Mouse (Mus musculus) urinary bladder, adult 2 months (tissue): ENCODE data around the gene Cpn1. TPM values are rescaled to one million over a fixed set of nuclear protein-coding genes. Genes with fewer than 3 reads are reported as not detected.
"Not testable (repeated sequence)": the region's sequence is repeated elsewhere in the genome, so short reads cannot be mapped to it uniquely, and the experiment has no call there.

Experiments used
- DNase-seq: peaks from one replicate; pipeline ENCODE4 v3.0.0; 2022; ENCODE audit warnings: low spot score
- polyA plus RNA-seq: library from polyadenylated mRNA; depleted of rRNA; stranded (reverse); fragments of >200 nt; gene quantifications from 2 replicates; pipeline ENCODE4 v1.2.3, GENCODE M21; 2012

Gene Cpn1
- polyA plus RNA-seq, 1 experiment = 0.21 TPM

DNA sequence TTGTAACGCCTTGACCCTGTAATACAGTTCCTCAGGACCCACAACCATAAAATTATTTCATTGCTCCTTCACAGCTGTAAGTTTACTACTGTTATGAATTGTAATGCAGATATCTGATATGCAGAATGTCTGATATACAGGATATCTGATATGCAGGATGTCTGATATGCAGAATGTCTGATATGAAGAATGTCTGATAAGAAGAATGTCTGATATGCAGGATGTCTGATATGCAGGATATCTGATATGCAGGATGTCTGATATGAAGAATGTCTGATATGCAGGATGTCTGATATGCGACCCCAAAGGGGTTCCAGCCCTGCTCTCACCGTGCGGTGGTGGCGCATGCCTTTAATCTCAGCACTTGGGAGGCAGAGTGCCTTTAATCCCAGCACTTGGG lies 4.4 kb downstream of the Cpn1 start:
- DNase-seq = no peak

DNA sequence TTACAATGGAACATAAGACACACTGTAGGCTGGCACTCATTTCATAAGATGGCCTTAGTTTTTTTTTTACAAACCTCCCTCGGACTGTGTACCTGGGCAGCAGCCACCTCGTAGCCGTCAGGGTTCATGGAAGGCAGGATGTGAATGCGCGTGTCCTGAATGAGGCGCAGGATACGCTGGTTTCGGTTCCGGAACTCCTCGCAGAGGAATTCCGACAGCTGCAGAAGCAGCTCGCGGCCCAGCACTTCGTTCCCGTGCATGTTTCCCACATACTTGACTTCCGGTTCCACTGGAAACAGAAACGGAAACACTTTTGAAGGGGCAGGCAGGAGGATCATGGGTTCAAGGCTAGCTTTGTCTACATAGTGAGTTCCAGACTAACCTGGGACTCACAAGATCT lies 5.6 kb downstream of the Cpn1 start:
- DNase-seq = no peak

GRCm38 (mm10) chr19:43977799-43978198 lies 8.6 kb downstream of the Cpn1 start:
- no peak for DNase-seq

- no peak for DNase-seq
Observed at GRCm38 (mm10) chr19:43976661-43977060, 9.7 kb downstream of the Cpn1 start.

DNA sequence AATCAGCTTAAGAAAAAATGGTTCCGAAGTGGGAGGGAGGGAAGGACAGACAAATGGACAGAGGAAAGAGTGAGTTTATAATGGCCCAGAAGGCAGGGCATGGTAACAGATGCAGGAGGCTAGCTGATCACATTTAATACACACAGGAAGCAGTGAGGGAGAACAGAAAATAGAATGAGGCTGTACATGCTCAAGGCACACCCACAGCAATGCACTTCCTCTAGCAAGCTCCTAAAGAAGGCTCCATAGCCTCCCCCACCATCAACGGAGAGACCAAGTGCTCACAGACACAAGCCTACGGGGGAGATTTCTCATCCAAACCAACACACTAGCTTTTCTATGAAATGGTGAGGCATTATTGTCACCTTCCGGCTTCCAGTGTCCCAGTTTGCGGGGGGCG lies 12.1 kb downstream of the Cpn1 start:
- DNase-seq = no peak

DNA sequence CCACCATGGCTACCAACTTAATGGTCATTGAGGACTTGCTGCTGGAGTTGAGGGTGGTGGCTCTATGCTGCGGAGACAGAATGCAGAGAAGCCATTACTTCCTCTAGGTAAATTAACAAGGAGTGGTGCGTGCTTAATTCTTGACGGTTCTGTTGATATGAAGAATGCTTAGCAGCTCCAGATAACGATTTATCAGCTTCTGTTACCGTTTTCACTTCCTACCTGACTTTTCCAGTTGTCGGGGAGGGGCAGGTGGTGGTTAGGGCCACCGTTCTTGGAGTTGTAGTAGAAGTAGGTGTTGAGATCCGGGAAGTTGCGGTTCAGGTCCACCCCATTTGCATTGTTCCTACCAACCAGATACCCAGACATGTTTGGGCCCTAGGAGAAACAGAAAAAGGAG lies 12.6 kb downstream of the Cpn1 start:
- no peak for DNase-seq

GRCm38 (mm10) chr19:43972129-43972528 lies 14.2 kb downstream of the Cpn1 start:
- no peak for DNase-seq

- no peak for DNase-seq
Observed at GRCm38 (mm10) chr19:43968436-43969026, 17.8 kb downstream of the Cpn1 start.

- DNase-seq = no peak
Observed at GRCm38 (mm10) chr19:43966481-43966880, 19.9 kb downstream of the Cpn1 start.

- DNase-seq = no peak
Observed at GRCm38 (mm10) chr19:43965496-43966085, 20.8 kb downstream of the Cpn1 start.

GRCm38 (mm10) chr19:43962795-43963194 lies 23.6 kb downstream of the Cpn1 start:
- DNase-seq = no peak

- no peak for DNase-seq
Observed at GRCm38 (mm10) chr19:43961185-43961584, 25.2 kb downstream of the Cpn1 start.

DNA sequence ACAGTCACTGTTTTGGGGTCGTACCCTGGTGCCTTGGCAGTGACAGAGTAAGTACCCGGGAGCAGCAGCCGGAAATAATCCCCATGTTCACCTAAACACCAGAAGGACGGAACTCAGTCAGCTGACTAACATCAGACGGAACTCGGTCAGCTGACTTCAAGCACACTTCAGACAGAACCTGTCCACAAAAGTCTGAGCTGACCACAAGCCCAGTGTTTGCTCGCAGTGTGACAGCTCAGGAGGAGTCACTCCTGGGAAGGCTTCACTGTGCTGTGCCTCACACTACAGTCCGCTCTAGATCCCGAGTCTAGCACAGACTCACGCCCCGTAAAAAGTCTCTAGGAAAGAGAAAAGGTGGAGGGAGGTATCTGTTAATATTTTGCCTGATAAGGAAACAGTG lies 26.3 kb downstream of the Cpn1 start:
- no peak for DNase-seq

GRCm38 (mm10) chr19:43959162-43959561 lies 27.2 kb downstream of the Cpn1 start:
- peak; percentile 51 for DNase-seq

DNA sequence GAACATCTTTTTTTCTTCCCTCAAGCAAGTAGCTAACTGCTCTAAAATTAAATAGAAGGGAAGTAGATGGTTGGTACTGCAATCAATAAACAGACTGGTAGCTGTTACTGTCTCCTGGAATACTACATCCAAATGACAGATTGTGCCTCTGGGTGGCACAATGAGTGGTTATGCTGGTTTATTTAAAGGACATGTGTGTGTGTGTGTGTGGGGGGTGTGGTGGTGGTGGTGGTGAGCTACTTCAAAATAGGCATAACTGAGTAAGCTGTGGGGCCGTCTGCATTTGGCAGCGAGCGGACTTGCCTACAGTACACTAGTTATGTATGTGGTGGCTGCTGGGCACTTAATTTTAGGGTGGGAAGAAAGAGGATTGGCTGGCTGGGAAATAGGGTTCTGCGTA lies 28.5 kb downstream of the Cpn1 start:
- no peak for DNase-seq

GRCm38 (mm10) chr19:43957402-43957801 lies 29.0 kb downstream of the Cpn1 start:
- DNase-seq = no peak

DNA sequence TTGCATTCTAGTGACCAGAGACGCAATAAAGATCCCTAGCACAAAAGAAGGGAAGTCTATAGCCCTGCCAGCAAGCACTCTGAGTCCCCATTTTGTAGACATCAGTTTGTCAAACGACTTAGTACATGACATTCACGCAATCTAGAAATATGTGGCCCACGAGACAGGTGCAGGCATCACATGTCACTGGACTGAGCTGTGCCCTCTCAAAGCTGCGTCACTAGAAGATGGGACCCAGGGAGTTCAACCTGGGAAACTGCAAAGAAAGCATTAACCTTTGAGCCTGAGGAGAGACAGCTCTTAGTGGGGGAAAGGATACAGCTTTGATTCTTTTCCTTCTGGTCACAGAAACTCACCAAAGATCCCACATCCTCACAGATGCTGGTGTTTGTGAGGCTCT lies 31.1 kb downstream of the Cpn1 start:
- DNase-seq = no peak

DNA sequence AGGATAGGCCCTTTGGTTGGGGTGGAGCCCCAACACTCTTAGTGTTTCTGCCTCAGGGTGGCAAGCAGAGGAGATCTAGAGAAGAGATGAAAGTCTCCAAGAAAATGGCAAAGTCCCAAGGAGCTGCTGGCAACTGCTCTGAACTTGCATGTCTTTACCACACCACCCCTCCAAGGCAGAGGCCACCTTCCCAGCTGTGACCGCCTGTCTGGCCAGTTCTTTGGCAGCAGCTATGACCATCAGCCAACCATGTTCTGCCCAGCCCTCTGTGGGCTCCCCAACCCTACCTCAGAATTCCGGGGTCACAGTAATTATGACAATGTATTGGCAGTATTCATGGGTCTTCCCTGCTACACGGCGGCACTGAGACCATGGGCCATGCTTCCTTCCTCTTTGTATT lies 31.5 kb downstream of the Cpn1 start:
- DNase-seq = no peak

DNA sequence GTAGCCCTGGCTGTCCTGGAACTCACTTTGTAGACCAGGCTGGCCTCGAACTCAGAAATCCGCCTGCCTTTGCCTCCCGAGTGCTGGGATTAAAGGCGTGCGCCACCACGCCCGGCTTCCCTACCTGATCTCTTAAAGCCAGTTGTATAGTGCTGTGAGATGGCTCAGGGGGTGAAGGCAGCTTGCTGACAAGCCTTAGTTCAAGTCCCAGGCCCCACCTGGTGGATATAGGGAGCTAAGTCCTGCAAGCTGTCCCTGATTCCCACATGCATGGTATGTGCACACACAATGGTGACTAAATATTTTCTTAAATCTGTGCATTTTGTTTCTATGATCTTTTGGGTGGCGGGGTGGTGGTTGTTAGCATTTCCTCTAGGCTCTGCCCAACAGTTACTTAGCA lies 33.4 kb downstream of the Cpn1 start:
- DNase-seq = not testable (repeated sequence)

GRCm38 (mm10) chr19:43949111-43949810 lies 37.1 kb downstream of the Cpn1 start:
- DNase-seq = no peak

GRCm38 (mm10) chr19:43944566-43944965 lies 41.8 kb downstream of the Cpn1 start:
- no peak for DNase-seq

GRCm38 (mm10) chr19:43943076-43943475 lies 43.3 kb downstream of the Cpn1 start:
- no peak for DNase-seq
